Mouse (Mus musculus): ENCODE results near the gene Rabgef1.
A peak's percentile ranks its signal among the peaks of the same experiment; 100 is the strongest.

Rabgef1 gene

DNA sequence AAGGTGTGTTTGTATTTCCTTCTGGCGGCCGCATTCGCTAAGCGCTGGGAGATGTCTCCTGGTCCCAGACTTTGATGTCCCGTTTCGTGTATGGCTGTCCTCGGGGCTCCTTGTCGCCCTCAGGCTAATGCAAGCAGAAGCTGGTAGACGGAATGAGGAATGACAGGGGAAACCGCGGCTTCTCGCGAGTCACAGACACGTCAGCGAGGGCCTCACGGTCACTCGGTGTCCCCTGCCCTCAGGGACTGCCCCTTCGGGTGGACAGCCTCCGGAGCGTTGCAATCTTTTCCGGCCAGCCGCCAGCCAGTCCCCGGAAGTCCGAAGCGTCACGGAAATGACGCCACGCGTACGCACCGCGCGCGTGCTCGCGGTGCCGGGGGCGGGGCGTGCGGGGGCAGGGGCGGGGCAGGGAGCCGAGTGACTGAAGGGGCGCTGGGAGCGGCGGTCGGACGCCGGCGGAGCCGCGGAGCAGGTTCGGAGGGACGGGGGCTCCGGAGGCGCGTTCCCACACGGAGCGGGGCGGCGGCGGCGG lies at the start of gene Rabgef1:
TSS of gene Rabgef1 (plus strand) at position 376 of the 532 bp plus-strand sequence.
- DNase-seq (ENCODE audit: low read depth in 1 of 2, low spot score in 2 of 2), result peak; percentile 89 to 93

DNA sequence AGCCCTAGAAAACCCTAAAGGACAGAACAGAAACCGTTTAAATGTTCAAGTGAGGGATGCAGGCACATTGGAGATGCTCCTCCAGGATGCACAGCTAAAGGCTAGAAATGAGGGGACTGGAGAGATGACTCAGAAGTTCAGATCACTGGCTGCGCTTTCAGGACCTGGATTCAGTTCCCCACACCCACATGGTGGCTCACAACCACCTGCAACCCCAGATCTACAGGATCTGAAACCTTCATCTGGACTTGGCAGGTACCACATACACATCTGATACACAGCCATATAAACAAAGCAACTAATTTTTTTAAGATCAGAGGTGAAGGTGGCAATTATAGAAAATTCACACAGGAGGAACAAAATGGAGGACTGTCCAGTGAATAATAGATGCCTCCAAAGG lies 49.2 kb upstream of the Rabgef1 start:
- no peak for DNase-seq (ENCODE audit: low read depth in 1 of 2, low spot score in 2 of 2)

DNA sequence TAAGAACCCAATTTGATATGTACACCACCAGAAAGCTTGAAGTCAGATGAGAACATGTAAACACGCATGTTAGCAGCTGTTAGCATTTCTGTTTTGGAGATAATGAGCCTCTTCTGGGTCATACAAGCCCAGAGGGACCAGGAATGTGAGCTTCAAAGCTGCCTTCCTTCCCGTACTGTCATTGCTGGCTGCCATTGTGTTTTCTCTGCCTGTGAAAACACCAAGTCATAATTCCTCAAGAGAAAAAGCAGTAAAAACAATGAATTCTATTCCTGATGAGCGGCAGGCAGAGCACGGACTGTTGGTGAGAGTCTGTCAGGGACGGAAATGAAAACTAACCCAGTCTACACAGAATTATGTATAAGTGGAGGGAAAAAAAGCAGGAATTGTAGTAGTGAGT lies 47.3 kb upstream of the Rabgef1 start:
- no peak for DNase-seq (ENCODE audit: low read depth in 1 of 2, low spot score in 2 of 2)

DNA sequence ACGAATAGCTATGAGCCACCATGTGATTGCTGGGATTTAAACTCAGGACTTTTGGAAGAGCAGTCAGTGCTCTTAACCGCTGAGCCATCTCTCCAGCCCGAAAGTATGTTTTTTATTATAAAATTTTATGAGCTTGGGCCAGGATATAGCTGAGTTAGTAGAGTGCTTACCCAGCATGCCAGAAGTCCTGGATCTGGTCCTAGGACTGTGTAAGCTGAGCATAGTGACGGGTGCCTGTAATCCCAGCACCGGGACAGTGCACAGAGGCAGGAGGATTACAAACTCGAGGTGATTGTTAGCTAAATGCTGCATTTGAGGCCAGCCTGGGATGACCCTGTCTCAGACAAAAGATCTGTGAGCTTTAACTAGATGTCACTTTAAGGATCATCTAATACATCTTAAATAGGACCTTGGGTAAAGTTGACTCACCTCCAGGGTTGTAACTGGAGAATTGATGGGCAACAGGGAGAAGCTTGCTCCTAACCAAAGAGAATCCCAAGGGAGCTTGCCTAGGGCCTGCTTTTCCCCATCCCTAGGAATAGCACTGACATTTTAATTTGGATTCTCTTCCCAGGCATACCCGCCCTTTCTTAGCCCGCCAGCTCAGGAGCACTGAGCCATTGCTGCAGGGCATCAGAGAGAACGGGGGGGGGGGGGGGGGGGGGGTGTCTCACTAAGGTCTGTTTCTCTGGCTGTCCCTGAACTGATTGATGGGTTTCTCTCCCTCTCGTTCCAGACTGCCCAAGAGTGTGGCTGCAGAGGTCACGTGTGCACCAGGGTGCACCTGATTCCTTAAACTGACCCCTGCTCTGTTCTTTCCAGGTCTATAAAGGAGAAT lies 42.7 kb upstream of the Rabgef1 start:
- no peak for DNase-seq (ENCODE audit: low read depth in 1 of 2, low spot score in 2 of 2)

DNA sequence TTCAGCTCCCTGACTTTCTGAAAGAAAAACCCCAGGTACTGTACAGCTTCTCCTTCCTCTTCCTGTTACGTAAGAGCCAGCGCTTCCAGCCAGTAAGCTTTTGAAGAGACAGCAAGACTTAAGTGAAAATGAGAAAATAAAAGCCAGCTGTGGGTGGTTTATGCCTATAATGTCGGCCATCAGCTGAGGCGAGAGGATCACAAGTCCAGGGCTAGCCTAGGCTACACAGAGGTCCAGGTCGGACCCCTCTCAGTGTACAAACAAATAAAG lies 42.1 kb upstream of the Rabgef1 start:
- no peak for DNase-seq (ENCODE audit: low read depth in 1 of 2, low spot score in 2 of 2)

DNA sequence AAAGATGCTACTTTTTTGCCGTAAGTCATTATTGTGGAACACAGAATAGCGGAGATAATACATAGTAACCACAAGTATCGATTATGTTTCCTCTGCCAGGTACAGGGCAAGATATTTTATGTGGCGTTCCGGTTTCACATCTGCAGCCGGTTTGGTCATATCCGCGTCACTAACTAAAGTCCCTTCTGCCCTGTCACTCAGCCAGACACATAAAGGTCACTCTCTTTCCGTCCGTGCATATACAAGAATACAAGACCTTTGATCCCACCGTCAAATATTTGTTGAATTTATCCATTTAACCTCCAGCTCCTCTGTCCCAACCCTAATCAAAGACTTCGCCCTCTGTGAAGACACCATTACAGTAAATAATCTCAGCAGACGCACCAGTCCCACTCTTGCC lies 35.0 kb upstream of the Rabgef1 start:
- no peak for DNase-seq (ENCODE audit: low read depth in 1 of 2, low spot score in 2 of 2)

DNA sequence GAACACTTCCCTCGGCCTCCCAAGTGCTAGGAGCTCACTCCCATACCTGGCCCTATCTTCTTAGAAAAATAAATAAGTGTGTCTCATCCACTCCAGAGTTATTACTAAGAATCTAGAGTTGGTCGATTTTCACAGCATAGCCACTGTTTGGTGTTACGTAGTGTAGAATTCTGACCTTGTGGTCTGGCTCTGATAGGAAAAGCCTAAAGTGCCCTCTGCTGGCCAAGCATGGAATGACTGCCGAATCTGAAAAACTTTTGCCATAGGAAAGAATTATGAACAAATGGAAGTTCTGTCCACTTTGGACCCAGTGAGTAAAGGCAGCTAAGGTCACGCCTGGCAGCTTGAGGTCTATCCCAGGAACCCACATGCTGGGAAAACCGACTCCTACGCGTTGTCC lies 32.2 kb upstream of the Rabgef1 start:
- peak; percentile 21 to 52 for DNase-seq (ENCODE audit: low read depth in 1 of 2, low spot score in 2 of 2)

DNA sequence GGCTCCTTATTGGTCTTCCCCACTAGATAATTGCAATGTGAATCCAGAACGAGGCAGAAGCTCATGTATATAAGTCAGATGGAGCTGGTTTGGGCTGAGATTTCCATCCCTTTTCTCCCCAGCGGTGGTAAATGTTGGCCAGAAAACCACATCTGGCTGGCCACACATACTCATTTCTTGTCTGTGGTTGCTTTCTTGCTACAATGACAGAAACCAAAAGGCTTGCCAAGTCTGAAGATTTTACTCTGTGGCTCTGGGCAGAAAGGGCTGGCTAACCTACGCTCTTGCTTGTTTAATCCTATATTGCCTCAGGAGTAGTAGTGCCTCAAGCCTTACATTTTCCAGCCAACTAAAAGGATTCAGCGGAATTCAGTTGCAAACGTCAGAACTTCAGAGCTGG lies 30.5 kb upstream of the Rabgef1 start:
- DNase-seq (ENCODE audit: low read depth in 1 of 2, low spot score in 2 of 2), result no peak

DNA sequence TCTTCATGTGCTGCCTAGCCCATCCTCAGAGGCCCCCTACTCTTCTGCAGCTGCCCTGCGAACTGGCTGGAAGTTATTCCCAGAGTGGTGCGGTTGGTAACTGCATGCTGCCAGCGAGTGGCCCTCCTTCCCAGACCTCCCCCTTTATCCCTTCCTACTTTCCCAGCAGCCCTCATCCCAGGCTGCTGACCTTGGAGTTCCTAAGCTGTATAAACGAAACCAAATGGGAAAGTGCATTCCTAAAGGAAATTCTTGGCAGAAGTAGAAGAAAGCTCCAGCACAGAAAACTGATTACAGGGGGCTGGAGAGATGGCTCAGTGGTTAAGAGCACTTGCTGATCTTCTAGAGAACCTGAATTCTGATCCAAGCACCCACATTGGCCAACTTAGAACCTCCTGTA lies 29.6 kb upstream of the Rabgef1 start:
- DNase-seq (ENCODE audit: low read depth in 1 of 2, low spot score in 2 of 2), result no peak

DNA sequence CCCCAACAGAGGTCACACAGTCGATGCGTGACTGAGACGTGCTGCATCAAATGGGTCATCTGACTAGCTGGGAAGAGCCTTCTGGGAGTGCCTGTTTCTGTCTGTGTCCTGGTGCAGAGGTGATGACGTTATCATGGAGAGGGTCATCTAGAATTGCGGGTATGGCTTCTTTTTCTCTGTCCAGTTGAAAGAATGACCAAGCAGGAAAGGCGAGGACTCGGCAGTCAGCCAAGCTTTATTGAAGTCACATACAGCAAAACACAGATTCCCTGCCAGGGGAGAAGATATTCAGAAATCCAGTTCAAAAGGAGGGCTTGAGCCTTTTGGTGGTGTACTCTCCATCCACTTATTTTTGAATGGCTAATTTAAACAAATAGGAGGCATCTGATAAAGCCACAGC lies 28.5 kb upstream of the Rabgef1 start:
- DNase-seq (ENCODE audit: low read depth in 1 of 2, low spot score in 2 of 2), result no peak

DNA sequence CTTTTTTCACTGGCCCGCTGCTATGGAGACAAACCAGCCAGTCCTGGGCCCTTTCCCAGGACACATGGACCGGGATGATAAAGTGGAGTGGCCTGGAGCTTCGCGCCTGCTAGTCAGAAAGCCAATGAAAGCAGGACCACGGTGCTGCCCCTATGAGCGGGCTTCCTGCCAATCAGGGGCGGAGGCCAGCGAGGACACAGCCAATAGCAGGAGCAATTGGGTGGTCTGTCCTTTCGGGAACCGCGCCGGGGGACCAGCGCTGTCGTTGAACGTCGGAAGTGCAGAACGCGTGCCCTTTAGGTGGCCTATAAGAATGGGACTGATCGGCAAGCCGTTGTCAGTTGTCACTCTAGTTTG lies 27.6 kb upstream of the Rabgef1 start:
- DNase-seq (ENCODE audit: low read depth in 1 of 2, low spot score in 2 of 2), result peak in 1 of 2 experiments; percentile 14

DNA sequence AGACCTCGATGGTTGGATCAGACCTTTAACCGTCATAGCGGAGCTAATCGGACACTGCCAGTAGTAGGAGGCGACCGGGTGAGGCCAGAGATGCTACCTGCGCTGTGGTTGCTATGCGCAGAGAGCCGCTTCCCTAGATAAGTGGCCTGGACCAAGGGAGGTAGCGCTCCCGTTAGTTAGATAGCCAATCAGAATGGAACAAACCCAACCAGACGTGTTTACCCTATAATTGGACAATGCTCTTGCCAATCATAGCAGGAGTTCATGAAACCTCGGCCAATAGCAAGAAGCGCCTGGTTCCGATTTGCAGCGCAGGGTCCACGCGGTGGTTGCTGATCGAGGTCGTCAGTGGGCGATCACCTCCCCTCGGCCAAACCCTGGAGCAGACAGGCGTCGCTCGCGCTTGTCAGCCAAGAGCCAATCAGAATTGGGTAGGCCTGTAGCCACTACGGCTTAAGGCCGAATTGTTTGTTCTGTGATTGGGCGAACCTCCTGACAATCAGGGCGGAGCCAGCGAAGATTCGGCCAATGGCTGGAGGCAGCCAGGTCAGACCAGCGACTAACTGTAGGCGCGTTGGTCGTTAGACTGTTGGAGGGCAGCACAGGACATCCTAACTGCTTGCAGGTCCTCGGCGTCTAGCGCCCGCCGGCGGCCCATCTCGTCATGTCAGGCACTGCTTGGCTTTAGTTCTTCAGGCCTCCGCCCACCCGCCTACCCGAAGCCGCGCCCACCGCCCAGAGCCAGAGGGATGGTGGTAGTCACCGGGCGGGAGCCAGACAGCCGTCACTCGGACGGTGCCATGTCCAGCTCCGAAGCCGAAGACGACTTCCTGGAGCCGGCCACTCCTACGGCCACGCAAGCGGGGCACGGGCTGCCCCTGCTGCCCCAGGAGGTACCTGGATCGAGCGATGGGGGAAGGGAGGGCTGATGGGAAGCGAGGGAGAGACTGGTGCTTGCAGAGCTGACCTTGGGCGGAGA lies 27.0 kb upstream of the Rabgef1 start, which contains the start of gene Kctd7:
TSS of gene Kctd7 (plus strand) at position 528 of the 979 bp plus-strand sequence.
- peak; percentile 81 to 88 for DNase-seq (ENCODE audit: low read depth in 1 of 2, low spot score in 2 of 2)

DNA sequence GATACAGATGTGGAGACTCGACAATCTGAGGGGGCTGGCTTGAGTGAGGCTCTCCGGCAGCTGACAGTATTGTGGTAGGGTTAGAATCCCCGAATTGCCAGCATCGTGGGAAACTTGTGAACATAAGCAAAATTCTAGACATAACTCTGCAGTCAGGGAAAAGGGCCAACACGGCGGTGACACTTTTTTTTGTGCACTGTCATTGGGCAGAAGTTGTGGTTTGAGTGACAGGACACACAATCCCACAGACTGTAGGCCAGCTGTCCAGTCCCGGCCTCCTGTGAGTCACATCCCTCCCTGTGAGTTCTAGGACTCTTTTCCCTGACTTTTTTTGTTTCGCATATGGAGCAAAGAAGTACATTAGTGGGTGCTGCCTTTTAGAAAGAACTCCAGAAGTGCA lies 25.6 kb upstream of the Rabgef1 start:
- no peak for DNase-seq (ENCODE audit: low read depth in 1 of 2, low spot score in 2 of 2)

DNA sequence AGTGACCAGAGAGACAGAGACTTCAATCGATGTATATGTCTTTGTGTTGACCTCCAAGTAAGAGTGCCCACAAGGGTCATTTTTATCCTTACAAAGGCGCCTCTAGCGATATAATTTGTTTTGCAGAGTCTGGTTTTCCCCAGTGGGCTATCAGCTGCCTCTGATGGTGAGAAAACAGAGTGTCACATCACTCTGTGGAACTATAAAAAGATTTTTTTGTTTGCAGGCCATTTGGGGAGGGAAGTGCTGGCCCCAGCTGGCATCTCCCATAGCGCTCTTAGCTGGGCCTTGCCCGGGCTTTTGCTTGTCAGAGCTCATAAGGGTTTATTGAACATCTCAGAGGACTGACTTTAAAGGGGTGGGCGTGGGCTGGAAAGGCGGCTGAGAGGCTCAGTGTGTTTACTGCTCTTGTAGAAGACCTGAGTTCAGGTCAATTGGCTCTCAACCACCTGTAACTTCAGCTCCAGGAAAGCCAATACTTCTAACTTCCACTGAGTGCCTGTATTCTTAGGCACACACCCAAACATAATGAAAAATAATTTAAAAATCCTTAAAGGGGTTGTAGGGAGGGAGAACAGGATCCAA lies 21.8 kb upstream of the Rabgef1 start:
- no peak for DNase-seq (ENCODE audit: low read depth in 1 of 2, low spot score in 2 of 2)

DNA sequence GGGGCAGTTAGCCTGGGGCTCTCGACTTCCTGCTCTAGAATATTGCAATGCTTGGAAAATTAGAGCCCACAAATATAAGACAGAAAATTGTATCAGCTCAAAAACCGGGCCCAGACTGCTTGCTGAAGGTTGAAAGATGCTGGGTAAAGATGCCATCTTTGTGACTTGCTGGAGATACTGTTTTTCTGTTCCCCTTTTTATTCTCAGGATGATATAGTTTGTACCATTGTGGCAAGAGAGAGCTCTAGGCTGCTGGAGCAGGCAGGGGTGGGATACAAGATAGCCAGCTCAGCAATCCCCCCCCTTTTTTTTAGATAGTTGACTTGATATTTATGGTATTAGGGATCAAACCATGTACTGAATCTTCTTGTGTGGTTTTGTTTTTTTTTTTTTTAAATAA lies 17.3 kb upstream of the Rabgef1 start:
- DNase-seq (ENCODE audit: low read depth in 1 of 2, low spot score in 2 of 2), result no peak

DNA sequence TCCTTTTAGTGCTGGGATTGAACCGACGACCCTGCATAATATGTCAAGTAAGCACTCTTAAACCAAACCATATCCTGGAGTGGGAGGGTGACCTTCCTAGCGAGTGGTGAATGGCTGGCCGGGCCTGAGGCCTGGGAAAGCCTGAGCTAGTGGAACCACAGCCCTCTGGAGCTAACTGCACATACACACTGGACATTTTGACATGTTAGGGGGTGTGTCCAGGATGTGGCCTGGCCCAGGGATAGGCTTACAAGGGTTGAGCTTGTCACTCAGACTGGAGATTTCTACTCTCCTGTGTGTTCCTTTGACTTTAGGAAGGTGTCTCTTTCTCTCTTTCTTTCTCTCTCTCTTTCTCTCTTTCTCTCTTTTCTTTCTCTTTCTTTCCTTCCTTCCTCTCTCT lies 13.1 kb upstream of the Rabgef1 start:
- no peak for DNase-seq (ENCODE audit: low read depth in 1 of 2, low spot score in 2 of 2)

DNA sequence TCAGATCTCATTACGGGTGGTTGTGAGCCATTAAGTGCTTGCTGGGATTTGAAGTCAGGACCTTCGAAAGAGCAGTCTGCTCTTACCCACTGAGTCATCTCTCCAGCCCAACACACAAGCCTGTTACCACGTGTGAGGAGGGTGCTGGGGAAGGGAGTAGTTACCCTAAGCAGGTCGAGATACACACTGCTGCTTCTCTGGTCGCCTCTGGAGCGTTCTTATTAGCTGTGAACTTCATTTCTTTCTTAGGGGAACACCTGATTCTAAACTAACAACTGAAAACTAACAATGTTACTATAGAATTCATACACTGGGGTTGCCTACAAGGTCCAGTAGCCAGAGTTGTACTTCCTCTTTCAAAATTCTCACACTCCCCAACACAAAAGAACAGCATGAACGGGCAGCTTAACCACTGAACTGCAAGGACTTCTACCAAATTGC lies 11.8 kb upstream of the Rabgef1 start:
- no peak for DNase-seq (ENCODE audit: low read depth in 1 of 2, low spot score in 2 of 2)

DNA sequence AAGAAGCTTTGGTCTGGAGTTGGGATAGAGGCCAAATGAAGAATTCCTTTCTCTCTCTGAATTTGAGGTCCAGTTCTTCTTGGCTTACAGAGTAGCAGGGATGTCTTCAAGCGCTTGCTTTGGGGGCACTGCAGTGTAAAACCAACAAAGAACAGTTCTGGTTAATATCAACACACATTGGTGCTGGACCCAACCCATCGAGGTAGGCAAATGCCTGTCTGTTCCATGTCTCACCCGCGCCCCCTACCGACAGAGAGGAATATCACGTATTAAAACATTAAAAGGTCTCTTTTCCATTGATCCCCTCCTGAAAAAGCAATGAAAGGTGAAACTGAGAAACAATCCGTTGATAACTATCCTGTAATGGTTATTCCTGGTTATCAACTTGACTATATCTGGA lies 7.9 kb upstream of the Rabgef1 start:
- DNase-seq (ENCODE audit: low read depth in 1 of 2, low spot score in 2 of 2), result peak in 1 of 2 experiments; percentile 59

DNA sequence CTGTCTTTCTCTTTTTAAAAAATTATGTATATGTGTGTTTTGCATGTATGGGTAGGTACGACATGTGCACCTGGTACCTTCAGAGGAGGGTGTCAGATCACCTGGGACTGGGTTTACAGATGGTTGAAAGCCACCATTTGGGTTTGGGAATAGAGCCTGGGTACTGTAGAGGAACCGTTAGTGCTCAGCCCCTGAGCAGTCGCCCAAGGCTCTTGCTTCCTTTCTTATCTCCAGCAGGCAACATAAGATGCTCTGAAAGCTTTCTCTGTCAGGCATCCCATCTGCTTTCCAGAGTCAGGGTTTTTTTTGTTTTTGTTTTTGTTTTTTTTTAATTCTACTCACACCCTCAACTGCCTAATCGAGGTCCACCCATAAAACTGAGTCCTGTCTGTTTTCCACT lies 6.4 kb upstream of the Rabgef1 start:
- no peak for DNase-seq (ENCODE audit: low read depth in 1 of 2, low spot score in 2 of 2)

DNA sequence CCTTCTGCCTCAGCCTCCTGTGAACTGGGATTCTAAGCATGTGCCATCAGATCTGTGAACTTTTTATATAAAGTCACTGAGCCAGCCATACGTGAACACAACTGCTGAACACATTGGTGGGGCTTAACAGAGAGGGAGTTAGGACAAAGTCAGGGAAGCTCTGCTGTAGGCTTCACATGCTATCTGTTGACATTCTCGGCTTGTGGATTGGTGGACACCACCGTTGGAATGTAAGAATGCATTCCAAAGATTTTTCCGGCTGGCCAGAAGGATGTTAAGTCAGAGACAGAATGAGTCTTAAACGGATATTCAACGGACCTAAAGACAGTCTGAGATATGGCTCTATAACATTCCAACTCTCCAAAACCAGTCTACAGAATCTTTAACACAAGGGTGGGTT lies 2.5 kb upstream of the Rabgef1 start:
- DNase-seq (ENCODE audit: low read depth in 1 of 2, low spot score in 2 of 2), result no peak

DNA sequence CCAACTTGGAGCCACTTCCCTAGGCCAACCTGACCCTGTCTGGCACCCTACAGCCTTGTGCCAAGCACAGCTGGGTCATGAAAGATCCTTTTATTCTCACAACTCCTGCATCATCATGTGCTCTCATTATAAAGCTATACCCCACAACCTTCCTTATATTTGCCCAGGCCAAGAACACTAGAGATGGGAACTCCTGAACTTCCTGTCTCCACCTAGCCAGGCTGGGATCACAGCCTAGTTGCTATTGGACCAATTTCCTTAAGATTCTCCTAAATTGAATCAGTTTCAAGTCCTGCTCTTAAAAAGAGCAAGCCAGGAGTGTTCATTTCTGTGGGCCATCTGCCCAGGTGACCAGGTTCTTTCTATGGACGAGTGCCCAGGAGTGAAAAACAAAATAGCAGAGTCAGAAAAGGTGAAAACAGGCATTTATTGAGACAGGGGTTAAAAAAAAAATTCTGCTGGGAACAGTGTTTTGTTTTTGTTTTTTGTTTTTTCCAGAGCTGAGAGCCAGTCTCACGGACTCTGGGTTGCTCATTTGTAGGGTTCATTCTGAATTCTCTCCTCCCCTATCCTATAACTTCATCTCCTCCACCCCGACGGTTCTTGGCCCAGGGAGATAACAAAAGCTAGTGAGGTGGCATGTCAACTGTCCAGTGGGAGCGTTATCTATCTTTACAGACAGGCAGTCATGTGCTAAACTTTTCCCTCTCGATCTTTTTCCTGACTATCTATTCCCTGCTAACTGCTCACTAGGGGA lies 754 bp upstream of the Rabgef1 start:
- DNase-seq (ENCODE audit: low read depth in 1 of 2, low spot score in 2 of 2), result no peak
